Mouse (Mus musculus) 416B (cell line): ENCODE data around the gene Slc24a4.
A peak's percentile ranks its signal among the peaks of the same experiment; 100 is the strongest.

Source experiments
- DNase-seq: peaks from one replicate; pipeline ENCODE4 v3.0.0; 2011; ENCODE audit warnings: low read depth

The Slc24a4 gene

DNA sequence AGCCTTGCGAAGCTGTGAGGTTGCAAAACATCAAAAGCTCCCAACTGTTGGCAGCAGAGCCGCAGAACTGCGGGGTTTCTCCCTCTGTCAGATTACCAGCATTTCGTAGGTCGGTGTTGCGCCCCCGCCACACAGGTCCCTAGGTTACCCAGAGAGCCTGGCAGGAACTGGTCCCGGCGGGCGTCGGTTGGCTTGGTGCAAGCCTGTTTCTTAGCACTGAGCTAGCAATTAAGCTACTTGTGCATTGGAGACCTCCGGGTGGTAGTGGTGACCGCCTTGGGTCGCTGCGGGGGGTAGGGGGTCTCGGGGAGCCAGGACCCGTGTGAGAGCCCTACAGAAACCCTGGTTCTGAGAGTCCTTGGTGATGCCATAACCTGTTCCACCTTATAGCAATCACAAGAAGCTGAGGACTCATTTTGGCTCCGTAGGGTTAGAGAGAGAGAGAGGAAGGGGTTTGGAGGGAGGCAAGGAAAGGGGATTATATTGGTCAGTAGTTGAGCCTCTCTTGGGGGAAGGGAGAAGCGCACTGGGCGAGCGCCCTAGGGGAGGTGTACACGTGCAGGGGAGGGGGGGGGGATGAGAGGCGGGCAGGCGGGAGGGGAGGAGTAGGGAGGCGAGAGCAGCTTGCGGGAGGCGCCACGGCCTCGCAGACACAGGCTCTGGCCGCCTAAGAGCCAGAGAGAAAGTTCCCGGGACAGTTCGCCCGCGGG is at the start of gene Slc24a4:
TSS of gene Slc24a4 (plus strand) at position 653 of the 710 bp plus-strand sequence.
- DNase-seq = no peak

DNA sequence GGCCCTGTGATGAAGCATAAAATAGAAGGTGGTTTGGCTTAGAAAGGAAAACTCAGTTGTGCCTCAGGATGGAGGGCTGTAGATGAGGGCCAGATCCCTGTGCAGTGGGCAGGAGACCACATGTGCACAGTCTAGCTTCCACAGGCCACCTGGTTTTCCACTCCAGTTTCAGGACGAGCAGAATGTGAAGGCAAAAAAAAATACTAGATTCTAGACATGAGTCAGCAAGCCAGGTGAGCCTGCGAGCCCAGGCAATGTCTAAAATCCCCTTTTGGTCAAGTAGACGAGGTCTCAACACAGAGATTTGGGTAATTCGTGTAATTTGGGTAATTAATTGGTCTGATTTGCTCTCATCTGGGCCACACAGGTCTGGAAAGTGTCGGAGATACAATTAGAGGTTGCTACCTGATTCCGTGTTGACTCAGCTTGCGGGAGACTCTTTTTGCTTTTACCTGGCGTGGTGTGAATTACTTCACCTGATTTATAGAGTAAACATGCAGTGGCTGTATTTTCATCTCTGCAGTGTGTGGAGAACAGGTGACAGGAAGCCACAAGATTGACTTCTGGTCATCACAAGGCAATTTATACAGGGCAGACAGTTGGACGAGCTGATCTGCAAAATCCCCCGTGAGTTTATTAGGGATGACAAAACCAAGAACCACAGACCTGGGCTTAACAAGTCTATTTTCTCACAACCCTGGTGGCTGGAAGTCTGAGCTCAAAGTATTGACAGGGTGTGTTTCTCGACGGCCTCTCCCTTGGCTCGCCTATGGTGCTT is 45.7 kb upstream of the Slc24a4 start:
- DNase-seq = no peak

DNA sequence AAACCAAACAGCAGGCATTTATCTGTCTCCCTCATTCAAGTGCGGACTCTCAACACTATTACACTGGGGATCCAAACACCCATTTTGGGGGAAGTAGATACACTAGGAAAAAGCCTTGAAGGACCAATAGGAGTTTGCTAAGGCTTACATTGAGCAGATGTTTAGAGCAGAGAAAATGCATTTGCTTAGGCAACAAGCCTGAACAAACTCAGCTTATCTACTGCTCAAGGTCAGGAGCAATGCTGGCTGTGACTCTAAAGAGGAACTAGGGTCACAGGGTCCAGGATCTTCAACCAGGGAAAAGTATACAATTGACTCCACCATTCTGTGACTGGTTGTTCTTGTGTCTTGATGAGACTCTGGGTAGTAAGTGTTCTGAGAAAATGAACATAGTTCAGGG is 38.0 kb upstream of the Slc24a4 start:
- DNase-seq = peak; percentile 7

DNA sequence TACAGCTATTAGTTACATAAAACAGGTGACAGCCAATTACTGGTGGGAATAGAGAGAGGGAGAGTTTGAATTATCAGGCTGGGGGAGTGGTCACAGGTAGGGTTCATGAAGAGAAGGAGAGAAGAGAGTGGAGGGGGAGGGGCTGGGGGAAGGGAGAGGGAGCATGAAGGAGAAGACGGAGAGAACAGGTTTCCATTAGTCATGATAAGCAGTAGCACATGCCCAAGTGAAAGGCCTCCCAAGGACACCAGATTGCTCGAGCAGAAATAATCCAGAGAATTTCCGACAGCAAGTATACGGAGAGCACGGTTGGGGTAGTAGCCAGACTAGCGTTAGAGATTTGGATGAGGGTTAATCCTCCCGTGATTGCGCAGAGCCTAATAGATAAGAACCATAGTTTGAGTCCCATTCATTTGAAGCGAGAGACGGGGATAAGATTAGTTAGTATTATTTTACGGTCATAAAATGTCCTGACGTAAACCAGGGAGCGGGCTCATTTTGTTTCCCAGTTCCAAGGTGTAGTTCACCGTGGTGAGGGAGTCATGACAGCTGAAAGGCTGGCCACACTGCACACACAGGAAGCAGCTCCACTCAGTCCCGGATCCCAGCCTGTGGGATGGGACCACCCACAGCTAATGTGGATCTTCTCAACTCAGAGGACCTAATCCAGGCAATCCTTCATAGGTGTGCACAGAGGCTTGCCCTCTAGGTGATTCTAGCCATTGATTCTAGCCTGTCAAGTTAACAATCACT is 36.0 kb upstream of the Slc24a4 start:
- no peak for DNase-seq

DNA sequence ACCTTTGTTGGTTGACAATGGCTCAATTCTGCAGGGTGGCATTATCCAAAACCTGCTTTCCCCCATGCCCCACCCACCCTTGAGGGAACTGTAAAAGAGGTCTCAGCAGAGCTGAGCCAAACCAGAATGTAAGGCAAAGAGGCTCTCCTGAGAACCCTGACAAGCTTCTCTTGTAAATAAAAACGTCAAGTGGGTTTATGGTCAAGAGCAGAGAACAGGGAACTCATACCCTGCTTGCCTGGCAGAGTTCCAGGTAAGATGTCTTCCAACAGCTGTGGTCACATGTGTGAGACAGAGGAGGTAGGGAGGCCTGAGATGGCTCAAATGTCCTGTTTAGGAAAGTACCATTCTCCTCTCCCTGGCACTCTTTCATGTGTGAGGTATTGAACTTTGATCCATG is 22.5 kb upstream of the Slc24a4 start:
- peak; percentile 27 for DNase-seq

DNA sequence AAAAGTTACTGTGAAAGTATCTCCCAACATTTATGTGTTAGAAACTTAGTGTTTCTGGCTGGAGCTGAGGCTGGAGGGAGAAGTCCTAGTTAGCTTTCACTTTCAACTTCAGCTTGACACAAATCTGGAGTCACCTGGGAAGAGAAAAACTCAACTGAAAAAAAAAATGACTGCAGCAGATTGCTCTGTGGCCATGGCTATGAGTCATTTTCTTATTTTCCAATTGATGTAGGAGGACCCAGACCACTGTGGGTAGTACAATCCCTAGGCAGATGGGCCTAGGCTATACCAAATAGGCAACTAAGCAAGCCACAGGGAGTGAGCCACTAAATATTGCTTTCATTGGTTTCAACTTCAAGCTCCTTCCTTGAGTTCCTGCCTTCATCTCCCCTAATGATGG is 19.7 kb upstream of the Slc24a4 start:
- DNase-seq = peak; percentile 23

DNA sequence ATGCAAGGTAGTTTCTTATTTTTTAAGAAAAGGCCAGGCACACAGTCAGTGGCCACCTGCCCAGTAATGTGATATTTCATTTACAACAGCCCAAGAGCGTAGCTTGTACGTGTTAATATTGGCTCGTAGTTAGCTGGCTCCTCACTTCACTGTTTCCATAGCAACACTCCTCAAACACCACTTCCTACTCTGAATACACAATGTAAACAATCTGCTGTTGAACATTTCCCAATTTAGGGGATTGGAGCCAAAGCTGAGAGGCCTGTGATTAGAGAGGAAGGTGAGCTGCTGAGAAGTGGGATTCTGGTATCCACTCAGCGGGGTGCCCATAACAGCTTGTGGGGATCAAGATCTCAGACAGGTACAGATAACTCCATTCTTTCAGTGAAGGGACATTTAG is 16.0 kb upstream of the Slc24a4 start:
- DNase-seq = no peak

DNA sequence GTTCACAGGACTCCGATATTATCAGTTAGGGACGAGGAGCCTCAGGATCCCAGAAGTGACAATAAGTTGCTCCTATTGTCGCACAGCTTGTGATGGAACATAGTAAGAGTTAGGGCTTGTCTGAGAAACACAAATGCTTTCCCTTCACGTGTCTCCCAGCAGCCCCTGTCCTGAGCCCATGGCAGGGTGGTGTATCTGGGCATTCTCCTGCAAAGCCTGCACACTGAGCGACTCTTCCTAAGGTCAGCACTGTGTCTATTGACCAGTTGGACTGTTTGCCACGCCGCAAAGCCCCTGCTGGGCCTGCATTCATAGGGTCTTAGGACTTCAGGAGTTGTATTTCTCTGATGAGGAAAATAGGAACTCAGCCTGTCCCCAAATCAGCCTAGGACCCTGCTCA is 15.6 kb upstream of the Slc24a4 start:
- DNase-seq = no peak

DNA sequence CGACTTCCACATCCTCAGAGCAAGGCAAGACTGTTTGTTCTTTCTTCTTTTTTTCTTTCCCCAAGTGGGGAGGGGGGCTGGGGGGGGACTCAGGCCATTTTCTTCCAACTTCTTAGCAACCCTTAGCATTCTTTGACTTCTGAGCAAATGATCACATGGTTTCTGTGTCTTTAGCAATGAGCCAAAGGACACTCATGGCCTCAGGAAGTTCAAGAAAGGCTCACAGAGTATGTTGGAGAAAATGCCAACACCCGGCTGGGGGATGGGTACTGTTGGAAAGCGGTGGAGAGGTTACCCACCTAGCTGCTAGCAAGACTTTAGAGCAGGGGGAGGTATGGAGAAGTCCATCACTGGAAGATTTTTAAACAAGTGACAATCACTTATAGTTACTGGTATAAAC is 15.1 kb upstream of the Slc24a4 start:
- no peak for DNase-seq

DNA sequence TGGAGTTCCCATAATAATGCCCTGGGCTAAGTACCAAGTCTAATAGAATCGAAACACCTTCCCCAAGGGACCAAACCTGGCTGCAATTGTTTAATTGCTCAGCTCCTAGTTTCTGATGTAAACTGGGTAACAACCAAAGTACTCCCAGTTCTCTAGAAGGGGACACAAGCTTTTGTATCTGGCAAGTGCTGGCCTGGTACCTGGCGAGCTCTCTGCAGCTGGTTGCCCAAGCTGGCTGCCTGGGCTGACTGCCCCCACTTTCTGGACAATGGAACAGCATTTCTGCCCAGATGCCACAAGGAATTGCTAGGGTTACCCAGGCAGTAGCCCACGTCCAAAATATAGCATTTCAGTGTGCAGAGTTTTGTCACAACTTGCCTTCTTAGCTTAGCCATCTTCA is 12.0 kb upstream of the Slc24a4 start:
- no peak for DNase-seq

DNA sequence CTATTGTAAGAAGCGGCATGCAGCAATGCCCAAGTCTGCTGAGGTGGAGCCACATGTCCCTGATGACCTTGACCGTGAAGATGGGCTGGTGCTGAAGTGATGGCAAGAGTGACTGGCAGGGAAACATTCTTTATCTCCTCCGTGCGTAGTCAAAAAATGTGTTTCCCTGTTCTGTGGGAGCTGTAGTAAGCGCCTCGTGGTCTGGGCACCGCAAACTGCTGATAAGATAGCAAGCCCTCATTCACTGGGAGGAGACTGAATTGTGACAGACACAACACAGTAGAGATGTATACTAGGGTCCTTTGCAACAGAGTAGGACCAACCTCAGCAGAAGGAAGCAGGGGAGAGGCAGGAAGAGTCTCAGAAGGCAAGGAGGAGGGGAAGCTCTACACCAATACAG is 10.5 kb upstream of the Slc24a4 start:
- DNase-seq = peak; percentile 8

DNA sequence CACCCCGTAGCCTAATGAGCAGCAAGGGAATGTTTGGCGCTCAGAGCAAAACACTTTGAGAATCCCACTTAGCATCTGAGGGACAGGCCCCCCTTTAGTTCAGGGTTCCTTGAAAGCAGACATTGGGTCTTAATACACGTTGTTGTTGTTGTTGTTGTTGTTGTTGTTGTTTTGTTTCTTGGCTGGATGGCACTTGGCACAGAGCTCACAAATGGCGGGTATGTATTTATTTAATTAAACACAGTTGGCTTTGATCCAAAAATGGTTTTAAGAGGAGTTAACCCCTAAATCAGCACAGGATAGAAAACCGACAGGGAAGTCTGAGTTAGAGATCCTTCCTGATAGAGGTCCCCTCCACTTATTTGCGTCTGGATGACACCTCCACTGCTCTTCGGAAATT is 932 bp upstream of the Slc24a4 start:
- no peak for DNase-seq

DNA sequence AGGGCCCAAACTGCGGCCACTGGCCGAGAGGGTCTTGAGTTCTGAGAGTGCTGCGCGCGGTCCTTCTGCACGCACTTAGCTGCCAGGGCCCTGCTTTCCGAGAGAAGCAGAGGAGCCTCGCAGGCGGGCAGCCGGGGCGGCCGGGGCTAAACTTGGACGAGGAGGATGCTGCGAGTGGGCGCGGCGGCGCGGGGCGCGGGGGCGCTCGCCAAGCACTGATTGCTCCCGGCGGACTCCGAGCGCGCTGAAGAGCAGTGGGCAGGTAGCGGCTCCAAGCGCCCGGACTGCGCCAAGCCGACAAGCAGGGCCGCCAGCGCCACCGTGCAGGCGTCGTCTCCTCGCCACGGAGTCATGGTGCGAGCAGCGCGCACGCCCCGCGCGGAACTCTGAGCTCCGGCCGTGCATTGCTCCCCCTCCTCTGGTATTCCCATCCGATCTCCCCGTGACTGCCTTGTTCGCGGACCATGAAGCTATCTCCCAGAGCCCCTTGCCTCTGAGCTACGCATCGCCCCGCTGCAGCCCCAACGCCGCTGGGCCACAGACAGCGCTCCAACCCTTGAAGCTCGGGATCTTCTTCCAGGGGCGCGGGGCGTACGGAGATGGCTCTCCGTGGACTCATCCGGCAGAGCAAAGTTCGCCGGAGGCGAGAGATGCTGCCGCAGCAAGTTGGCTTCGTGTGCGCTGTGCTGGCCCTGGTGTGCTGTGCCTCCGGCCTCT is 416 bp downstream of the Slc24a4 start:
- DNase-seq = no peak

DNA sequence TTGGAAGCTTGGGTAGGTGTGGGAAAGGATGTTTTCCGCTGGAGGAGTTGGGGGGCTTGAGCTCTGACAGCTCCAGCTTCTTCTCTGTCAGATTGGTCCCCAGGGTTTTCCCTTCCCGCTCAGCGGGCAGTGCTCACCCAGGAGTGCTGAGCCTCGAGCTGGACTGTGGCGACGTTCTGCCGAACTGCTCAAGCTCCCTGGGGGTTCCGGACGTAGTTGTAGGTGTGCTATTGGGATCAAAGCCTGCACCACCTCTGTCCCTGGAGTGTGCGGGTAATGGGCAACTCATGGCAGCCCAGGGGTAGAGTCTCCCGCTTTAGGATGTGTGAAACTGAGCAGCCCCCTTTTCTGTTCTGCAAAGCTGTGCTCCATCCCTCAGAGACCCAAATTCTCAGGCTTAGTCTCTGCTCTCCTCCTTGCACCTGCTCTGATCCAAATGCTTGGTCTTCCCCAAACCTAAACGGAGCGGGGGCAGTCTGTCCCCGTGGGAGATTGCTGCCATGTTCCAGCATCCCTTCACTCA is 1.0 kb downstream of the Slc24a4 start:
- DNase-seq = no peak

DNA sequence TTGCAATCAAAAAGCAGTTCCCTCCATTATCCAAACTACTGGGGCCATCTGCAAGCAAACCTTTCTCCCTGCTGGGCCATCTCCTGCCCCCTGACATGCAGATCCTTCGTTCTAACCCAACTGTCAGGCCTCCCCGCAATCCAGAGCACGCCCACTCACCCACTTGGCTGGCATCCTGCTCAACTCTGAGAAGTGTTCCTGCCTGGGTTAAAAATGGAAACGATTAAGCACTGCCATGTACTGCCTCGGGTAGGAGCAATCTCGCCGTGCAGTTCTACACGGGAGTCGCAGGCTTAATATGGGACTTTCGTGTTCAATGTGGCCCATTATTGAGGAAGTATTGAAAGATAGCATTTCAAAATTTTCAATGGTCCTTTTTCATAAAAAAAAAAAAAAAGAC is 11.2 kb downstream of the Slc24a4 start:
- DNase-seq = no peak

DNA sequence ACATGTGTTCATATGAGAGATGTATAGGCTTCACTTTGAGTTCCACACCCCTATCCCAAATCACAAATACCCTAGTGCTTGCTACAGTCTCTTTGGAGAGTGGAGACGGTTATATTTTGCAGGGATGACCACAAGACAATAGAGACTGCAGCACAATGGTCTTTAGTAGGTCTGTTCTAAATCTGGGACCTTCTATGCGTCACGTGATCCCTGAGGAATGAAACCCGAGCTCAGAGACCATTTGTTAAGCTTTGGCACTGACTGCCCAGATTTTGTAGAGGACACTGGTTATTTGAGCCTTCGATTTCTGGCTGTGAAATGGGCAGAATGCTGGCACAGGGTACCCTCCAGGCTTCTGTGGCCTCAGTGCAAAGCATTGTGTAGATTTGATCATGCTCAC is 12.8 kb downstream of the Slc24a4 start:
- no peak for DNase-seq

DNA sequence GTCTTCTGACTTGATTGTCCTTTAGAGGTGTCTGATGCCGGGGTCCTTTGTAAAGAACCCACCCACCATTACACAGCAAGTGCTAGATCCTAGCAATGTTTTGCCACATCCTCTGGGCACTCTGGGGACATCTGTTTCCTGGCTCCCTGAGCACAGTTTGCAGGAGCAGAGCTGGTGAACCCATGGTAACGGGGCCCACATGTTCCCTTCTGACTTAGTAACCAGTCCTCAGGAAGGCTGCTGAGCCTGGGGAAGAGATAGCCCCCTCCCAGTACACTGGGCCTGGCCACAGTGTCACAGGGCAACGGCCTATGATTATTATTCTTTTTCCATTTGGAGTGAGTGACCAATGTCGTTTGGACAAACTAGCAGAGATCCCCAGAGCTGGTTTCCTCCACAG is 19.1 kb downstream of the Slc24a4 start:
- peak; percentile 54 for DNase-seq

DNA sequence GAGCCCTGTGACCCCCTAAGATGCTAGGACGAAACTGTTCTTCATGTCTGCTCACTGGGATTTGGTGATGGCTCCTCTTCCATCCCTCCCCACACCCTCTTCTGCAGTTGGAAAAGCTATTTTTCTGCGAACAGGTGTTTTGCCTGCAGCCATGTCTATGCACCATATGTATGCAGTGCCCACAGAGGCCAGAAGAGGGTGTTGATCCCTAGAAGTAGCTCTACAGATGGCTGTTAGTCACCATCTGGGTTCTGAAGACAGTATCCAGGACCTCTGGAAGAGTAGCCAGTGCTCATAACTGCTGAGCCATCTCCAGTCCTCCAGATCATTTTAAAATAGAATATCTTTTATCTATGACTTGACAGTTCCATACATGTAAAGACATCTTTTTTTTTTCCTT is 20.2 kb downstream of the Slc24a4 start:
- peak; percentile 41 for DNase-seq

DNA sequence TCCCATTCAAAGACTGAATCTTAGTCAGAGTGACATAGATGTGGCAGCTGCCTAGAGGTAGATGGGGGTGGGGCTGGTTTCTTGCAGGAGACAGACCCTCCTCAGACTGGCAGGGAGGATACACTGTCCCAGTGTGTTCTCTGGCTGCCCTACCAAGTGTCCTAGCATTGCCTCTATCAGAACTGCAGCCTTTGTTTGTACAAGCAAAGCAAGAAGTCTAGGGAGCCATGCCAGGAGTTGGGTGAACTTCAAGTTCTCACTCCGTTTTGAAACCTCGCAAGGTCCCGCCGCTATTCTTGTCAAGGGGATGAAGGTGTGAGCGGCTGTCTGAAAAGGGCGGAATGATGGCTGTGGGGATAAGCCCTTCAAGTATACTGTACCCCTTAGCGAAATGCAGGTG is 22.7 kb downstream of the Slc24a4 start:
- no peak for DNase-seq

DNA sequence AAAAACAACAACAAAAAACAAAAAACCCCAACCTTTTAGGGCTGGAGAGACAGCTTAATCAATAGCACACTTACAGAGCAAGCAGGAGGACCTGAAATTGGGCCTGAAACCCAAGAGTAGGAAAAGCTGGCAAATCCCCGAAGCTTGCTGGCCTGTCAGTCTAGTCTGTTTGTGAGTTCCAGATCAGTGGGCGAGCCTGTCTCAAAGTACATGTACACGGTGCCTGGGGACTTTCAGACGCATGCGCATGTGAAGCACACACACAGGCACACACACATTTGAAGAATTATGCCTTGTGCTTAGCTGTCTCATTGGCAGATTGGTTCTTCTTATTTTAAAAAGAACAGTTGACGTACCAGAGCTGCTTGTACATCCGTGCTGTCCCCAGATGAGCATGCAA is 25.3 kb downstream of the Slc24a4 start:
- DNase-seq = no peak

DNA sequence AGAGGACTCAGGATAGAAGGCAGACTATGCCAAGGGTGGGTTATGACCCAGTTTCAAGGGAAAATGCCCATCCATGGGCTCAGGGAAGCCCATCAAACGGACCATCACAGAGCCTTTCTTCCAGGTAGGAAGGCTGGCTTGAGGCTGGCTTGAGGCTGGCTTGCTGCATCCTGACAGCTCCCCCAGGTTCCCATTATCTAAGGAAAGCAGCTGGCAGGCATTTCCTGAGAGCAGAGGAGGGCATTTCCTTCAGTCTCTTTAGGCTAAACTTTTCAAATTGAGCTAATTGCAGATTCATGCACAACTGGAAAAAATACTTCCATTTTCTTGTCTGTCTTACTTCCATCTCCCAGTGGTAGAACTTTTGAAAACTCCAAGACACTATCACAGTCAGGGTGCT is 26.3 kb downstream of the Slc24a4 start:
- DNase-seq = peak; percentile 79

DNA sequence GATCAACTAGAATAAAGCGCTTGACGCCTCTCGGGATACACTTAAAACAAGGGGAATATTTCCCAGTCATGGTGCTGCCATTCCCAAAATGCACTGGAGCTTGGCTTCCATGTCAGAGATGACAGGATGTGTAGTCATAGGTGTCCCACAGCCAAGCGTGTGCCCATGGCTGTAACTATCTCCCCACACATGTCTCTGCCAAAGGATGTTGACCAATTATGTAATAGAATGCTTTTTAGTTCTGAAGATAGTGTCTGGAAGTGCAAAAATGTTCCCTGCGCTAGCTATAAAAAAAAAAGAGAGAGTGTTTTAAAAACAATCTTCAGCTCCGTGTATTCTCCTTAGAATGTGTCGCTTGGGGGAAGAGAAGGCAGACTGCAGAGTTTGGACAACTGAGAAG is 36.1 kb downstream of the Slc24a4 start:
- DNase-seq = no peak
